Mouse (Mus musculus): ENCODE measurements around the gene Gfap. TPM values are rescaled to one million over a fixed set of nuclear protein-coding genes. Genes with fewer than 3 reads are reported as not detected.

Gene Gfap
- 0.14 and 0.16 TPM in 2 replicates for polyA plus RNA-seq (2016; fragmentation: Nextera tagmentation; extraction: Ambion mirVana)

DNA sequence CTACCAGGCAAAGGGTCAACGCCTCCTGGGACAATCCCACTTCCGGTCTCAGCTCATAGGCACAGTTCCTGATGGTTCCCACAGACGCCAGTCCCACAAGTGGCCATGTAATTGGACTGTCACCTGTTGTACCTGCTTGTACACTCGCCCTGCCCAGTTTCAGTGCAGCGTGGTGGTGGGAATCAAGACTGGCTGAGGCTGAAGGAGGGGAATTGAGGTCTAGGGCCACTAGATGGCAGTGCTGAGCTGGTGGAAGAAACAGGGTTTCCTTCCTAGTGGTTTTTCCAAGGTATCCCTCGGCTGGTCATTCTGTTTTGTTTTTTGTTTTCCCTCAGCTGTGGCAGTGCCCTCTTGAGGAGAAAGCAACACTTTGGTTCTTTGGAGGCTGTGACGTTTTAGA lies at the start of gene Gfap:
Gene Gfap, minus strand, starts transcription at position 150 of the 400 bp plus-strand sequence.
- H3K4me1 ChIP-seq = peaks cover 42% of the 10 kb centered on the region
- H3K4me3 ChIP-seq = no peak within 1 kb of the TSS
- H3K27ac ChIP-seq (replicated peaks) = no peak within 1 kb of the TSS
- peaks cover 30% of the 10 kb centered on the region for H3K27me3 ChIP-seq (replicated peaks; ENCODE audit: low read depth, poor library complexity, severe bottlenecking)
- 17% methylated on average over 7 of the region's 7 CpGs for WGBS
- H3K9me3 ChIP-seq = no peaks in the 10 kb centered on the region
- peaks cover 18% of the 10 kb centered on the region for H3K36me3 ChIP-seq (replicated peaks)
- peak; percentile 85 for DNase-seq (ENCODE audit: low spot score)

- no peaks in the 10 kb centered on the region for H3K36me3 ChIP-seq (replicated peaks)
- peaks cover 54% of the 10 kb centered on the region for H3K4me1 ChIP-seq
- no peaks in the 10 kb centered on the region for H3K9me3 ChIP-seq
- H3K27me3 ChIP-seq (replicated peaks; ENCODE audit: low read depth, poor library complexity, severe bottlenecking) = peaks cover 100% of the 10 kb centered on the region
- peak overlapping the region; percentile 60 for H3K4me3 ChIP-seq
- peak overlapping the region; percentile 74 for H3K27ac ChIP-seq (replicated peaks)
- WGBS = under 1% methylated on average over 51 of the region's 51 CpGs
- DNase-seq (ENCODE audit: low spot score) = peak; percentile 61
Measured at GRCm38 (mm10) chr11:102948043-102948961, 47.6 kb upstream of the Gfap start.

- no peak for DNase-seq (ENCODE audit: low spot score)
- H3K4me1 ChIP-seq = peaks cover 47% of the 10 kb centered on the region
- peaks cover 100% of the 10 kb centered on the region for H3K27me3 ChIP-seq (replicated peaks; ENCODE audit: low read depth, poor library complexity, severe bottlenecking)
- peak overlapping the region; percentile 55 for H3K4me3 ChIP-seq
- H3K36me3 ChIP-seq (replicated peaks) = no peaks in the 10 kb centered on the region
- no peaks in the 10 kb centered on the region for H3K9me3 ChIP-seq
- WGBS = 5% methylated on average over 8 of the region's 8 CpGs
- H3K27ac ChIP-seq (replicated peaks) = no peak overlapping the region; the same call in 1 of the 2 replicates
Measured at GRCm38 (mm10) chr11:102946992-102947343, 46.3 kb upstream of the Gfap start.

GRCm38 (mm10) chr11:102946265-102946991 lies 45.7 kb upstream of the Gfap start, which contains the start of gene C1ql1:
Gene C1ql1, minus strand, starts transcription at chr11:102946688.
- peaks cover 47% of the 10 kb centered on the region for H3K4me1 ChIP-seq
- DNase-seq (ENCODE audit: low spot score) = peak; percentile 96
- H3K27me3 ChIP-seq (replicated peaks; ENCODE audit: low read depth, poor library complexity, severe bottlenecking) = peaks cover 99% of the 10 kb centered on the region
- no peaks in the 10 kb centered on the region for H3K36me3 ChIP-seq (replicated peaks)
- peak within 1 kb of the TSS; percentile 55 for H3K4me3 ChIP-seq
- WGBS = under 1% methylated on average over 87 of the region's 87 CpGs
- peak within 1 kb of the TSS; percentile 78 for H3K27ac ChIP-seq (replicated peaks)
- H3K9me3 ChIP-seq = no peaks in the 10 kb centered on the region

DNA sequence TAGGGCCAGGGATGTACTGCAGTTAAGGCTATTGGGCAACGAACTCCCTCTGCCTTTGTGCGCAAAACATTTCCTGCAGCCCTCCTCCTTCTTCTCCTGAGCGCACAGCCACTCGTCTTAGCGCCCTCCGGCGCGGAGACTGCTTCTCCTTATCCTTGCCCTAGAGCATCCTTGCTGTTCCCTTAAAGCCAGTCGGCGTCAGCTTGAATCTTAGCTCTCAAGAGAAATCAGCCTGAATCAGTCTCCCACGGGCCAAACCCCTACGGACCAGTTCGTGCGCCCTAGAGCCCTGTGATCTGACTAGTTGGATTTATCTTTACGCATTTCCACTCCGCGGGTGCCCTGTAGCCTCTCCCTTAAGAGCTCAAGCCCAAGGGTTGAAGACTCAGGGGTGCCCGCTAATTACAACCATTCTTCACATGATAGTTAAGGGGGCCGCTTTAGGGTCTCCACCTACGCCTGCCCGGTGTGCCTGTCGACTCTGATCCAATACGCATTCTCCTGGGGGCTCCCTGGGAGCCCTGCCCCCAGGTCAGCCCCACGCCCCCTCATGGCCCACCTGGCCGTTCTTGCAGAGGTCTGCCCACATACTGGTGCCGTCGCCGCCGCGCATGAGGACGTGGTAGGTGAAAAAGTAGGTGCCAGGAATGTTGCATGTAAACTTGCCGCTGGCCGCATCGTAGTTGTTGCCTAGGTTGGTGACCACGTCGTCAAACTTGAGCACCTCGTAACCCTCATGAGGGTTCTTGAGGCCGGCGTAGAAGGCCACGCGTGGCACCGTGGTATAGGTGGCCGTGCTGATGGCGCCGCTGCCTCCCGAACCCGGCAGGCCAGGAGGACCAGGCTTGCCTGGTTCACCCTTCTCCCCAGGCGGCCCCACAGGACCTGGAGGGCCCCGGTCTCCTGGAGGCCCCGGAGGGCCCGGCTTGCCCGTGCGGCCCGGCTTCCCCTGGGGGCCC lies 44.9 kb upstream of the Gfap start:
- peak overlapping the region; percentile 55 for H3K4me3 ChIP-seq
- 2% methylated on average over 54 of the region's 54 CpGs for WGBS
- peak; percentile 44 for DNase-seq (ENCODE audit: low spot score)
- peaks cover 47% of the 10 kb centered on the region for H3K4me1 ChIP-seq
- no peaks in the 10 kb centered on the region for H3K36me3 ChIP-seq (replicated peaks)
- H3K27me3 ChIP-seq (replicated peaks; ENCODE audit: low read depth, poor library complexity, severe bottlenecking) = peaks cover 99% of the 10 kb centered on the region
- H3K9me3 ChIP-seq = no peaks in the 10 kb centered on the region
- peak overlapping the region; percentile 78; the same call in 1 of the 2 replicates for H3K27ac ChIP-seq (replicated peaks)

DNA sequence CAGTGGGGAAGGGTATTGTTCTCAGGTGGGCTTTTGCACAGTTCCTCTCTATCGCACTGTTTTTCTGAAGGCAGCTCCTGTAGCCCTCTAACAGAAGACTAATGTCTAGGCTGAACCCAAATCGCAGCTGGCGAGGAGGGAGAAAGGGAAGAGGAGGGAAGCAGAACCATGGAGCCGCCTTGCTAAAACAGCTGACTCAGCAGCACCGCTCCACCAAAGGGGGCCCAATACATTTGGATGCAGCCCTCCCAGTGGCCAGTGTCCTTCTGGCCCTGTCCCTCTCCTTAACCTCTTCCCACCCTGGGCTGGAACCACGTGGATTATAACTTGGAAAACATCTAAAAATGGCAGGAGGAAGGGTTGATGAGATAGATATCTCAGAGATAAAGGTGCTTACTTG lies 40.5 kb upstream of the Gfap start:
- no peak for DNase-seq (ENCODE audit: low spot score)
- Histone ChIP-seq H3K27me3 (replicated peaks; ENCODE audit: low read depth, poor library complexity, severe bottlenecking) (peaks cover 96% of the 10 kb centered on the region), H3K27ac (replicated peaks) (no peak overlapping the region), H3K4me1 (peaks cover 48% of the 10 kb centered on the region), H3K4me3 (no peak overlapping the region), H3K9me3 (no peaks in the 10 kb centered on the region), H3K36me3 (replicated peaks) (no peaks in the 10 kb centered on the region)
- 64% methylated on average over 6 of the region's 6 CpGs for WGBS

DNA sequence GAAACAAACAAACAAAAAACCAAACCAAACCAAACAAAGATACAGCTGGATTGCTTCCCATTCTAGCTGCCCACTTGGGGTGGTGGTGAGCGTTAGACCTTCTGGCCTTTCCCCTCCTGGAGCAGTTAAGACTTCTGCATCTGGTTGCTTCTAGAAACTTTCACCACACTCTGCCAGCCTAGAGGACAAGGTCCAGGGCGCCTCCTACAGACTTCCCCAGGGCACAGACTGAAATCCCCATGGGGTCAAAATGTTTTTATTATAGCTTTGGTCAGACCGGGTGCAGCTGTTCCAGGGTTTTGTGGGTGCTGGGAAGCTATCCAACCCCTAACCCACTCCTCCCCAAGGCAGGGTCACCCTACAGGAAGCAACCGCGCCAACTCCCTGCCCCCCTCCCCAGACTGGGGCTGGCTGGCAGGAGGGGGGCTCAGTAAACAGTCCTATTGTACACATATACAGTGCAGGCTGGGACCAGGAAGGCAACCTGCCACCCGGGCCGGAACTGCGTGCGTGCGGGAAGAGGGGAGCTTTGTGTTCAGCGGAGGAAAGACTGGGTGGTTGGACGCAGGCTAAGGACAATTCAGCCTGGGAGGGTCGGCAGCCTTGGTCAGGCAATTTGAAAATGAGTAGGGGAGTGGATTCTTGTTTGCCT lies 38.4 kb upstream of the Gfap start:
- Histone ChIP-seq H3K36me3 (replicated peaks) (no peaks in the 10 kb centered on the region), H3K27ac (replicated peaks) (peak overlapping the region; percentile 66), H3K4me1 (peaks cover 36% of the 10 kb centered on the region), H3K9me3 (no peaks in the 10 kb centered on the region), H3K27me3 (replicated peaks; ENCODE audit: low read depth, poor library complexity, severe bottlenecking) (peaks cover 90% of the 10 kb centered on the region), H3K4me3 (no peak overlapping the region; the same call in 1 of the 2 replicates)
- DNase-seq (ENCODE audit: low spot score) = no peak
- WGBS = 45% methylated on average over 13 of the region's 13 CpGs

- peaks cover 87% of the 10 kb centered on the region for H3K27me3 ChIP-seq (replicated peaks; ENCODE audit: low read depth, poor library complexity, severe bottlenecking)
- WGBS = 68% methylated on average over 3 of the region's 3 CpGs
- DNase-seq (ENCODE audit: low spot score) = no peak
Measured at GRCm38 (mm10) chr11:102937529-102938182, 36.9 kb upstream of the Gfap start.

DNA sequence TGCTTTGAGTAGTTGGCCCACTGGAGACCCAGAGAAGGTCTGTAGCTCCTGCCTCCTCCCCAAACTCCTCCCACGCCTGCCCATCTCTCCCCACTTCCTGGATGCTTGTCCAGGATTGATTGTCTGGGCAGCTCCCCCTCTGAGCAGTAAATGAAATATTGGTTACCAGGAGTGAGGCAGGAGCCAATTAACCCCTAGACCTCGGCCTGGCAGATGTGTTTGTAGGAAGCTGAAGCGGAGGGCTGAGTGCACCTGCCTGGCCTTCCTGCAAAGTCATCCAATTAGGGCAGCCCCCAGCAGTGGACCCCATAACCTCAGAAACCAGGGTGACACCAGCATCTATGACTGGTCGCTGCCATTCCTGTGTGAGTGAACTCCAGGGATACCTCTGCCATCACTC lies 35.6 kb upstream of the Gfap start:
- Histone ChIP-seq H3K36me3 (replicated peaks) (no peaks in the 10 kb centered on the region), H3K27ac (replicated peaks) (peak overlapping the region; percentile 58), H3K27me3 (replicated peaks; ENCODE audit: low read depth, poor library complexity, severe bottlenecking) (peaks cover 78% of the 10 kb centered on the region), H3K9me3 (no peaks in the 10 kb centered on the region), H3K4me1 (peaks cover 36% of the 10 kb centered on the region), H3K4me3 (no peak overlapping the region)
- WGBS = 39% methylated on average over 4 of the region's 4 CpGs
- peak; percentile 33 for DNase-seq (ENCODE audit: low spot score)

More at GRCm38 (mm10) chr11:102937529-102938182, 36.9 kb upstream of the Gfap start:
- peaks cover 36% of the 10 kb centered on the region for H3K4me1 ChIP-seq
- H3K9me3 ChIP-seq = no peaks in the 10 kb centered on the region
- H3K4me3 ChIP-seq = no peak overlapping the region
- 0 out of 2 replicates have a peak overlapping the region, but pooled peaks have one; percentile 58 for H3K27ac ChIP-seq (replicated peaks)
- no peaks in the 10 kb centered on the region for H3K36me3 ChIP-seq (replicated peaks)

DNA sequence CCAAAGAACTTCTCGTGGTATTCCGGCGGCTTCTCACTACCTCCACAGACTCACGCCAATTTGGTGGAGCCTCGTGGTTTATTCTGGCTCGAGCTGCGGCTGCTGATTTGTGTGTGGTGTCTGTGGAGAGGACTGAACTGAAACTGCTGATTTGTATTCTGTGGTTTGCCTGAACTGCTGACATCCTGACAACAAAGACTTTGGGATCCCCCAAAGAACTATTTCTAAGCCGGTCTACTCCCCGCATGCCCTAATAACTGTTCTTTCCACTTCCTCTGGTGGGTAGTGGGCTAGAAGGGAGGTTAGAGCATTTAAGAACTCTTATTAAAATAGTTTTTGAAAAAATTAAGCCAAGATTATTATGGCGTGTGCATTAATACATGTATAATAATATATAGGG lies 30.0 kb upstream of the Gfap start:
- Histone ChIP-seq H3K27me3 (replicated peaks; ENCODE audit: low read depth, poor library complexity, severe bottlenecking) (peaks cover 29% of the 10 kb centered on the region; the same call in 1 of the 2 replicates), H3K27ac (replicated peaks) (no peak overlapping the region), H3K9me3 (no peaks in the 10 kb centered on the region), H3K4me1 (peaks cover 2% of the 10 kb centered on the region; the same call in 1 of the 2 replicates), H3K36me3 (replicated peaks) (no peaks in the 10 kb centered on the region), H3K4me3 (no peak overlapping the region)
- 94% methylated on average over 10 of the region's 10 CpGs for WGBS
- DNase-seq (ENCODE audit: low spot score) = no peak

- no peaks in the 10 kb centered on the region for H3K9me3 ChIP-seq
- peaks cover 34% of the 10 kb centered on the region for H3K4me1 ChIP-seq
- H3K36me3 ChIP-seq (replicated peaks) = peaks cover 28% of the 10 kb centered on the region
- 2% methylated on average over 10 of the region's 10 CpGs for WGBS
- DNase-seq (ENCODE audit: low spot score) = no peak
- H3K4me3 ChIP-seq = peak overlapping the region; percentile 92
- peak overlapping the region; percentile 96 for H3K27ac ChIP-seq (replicated peaks)
- H3K27me3 ChIP-seq (replicated peaks; ENCODE audit: low read depth, poor library complexity, severe bottlenecking) = no peaks in the 10 kb centered on the region; the same call in 1 of the 2 replicates
Measured at GRCm38 (mm10) chr11:102925351-102925717, 24.6 kb upstream of the Gfap start.

Data from embryonic facial prominence, embryonic 10.5 days (tissue).